Mouse (Mus musculus): ENCODE results near the gene Ms4a6c.
"Not testable (repeated sequence)": the region's sequence is repeated elsewhere in the genome, so short reads cannot be mapped to it uniquely, and the experiment has no call there.

Ms4a6c gene

DNA sequence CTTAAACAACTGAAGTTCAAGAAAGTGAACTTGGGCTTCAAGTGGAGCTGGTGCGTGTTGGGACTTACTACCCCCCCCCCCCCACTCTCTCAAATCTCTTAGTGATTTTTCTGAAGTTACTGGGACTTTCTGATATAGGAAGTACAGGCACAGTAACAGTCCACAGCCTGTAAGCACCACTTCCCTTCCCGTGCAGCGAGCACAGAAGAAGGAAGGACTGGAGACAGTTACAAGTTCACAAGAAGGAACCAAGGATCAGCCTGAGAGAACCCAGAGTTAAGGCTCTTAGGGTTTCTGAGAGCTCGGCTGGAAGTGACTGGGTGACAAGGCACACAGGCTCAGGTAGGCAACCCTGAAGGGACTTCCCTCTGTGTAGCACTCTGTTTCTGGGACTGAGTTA lies at the start of gene Ms4a6c:
Gene Ms4a6c (plus strand): TSS at position 152 of the 400 bp plus-strand sequence.
- not testable (repeated sequence) for DNase-seq (ENCODE audit: low spot score)

DNA sequence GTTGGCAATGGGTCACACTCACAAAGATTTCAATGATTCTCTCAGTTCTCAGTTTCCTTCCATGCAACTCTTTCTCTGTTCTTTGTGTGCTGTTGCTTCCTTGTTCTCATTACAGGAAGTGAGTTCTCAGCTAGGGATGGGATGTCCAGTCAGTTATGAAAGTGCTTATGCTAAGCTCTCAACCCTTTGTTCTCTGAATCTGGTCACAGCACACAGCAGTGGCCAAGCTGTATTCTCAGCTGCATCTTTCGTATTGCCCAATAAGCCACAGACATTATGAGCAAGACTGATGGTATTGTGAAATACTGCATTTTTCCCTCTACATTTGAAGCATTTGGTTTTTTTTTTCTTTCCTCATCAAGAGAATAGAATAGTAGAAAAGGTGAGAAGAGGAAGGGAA lies 38.0 kb upstream of the Ms4a6c start:
- not testable (repeated sequence) for DNase-seq (ENCODE audit: low spot score)

DNA sequence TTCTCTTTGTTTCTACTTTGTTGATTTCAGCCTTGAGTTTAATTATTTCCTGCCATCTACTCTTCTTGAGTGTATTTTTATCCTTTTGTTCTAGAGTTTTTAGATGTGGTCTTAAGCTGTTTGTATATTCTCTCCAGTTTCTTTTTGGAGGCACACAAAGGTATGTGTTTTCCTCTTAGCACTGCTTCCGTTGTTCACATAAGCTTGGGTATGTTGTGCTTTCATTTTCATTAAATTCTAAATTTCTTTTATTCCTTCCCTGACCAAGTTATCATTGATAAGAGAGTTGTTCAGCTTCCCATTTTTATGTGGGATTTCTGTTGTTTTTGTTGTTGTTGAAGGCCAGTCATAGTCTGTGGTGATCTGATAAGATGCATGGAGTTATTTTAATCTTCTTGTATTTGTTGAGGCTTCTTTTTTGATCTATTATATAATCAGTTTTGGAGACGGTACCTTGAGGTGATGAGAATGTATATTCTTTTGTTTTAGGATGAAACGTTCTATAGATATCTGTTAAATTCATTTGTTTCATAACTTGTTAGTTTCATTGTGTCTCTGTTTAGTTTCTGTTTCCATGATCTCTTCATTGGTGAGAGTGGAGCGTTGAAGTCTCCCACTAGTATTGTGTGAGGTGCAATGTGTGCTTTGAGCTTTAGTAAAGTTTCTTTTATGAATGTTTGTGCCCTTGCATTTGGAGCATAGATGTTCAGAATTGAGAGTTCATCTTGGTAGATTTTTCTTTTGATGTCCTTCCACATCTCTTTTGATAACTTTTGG lies 33.9 kb upstream of the Ms4a6c start:
- DNase-seq (ENCODE audit: low spot score) = no peak

DNA sequence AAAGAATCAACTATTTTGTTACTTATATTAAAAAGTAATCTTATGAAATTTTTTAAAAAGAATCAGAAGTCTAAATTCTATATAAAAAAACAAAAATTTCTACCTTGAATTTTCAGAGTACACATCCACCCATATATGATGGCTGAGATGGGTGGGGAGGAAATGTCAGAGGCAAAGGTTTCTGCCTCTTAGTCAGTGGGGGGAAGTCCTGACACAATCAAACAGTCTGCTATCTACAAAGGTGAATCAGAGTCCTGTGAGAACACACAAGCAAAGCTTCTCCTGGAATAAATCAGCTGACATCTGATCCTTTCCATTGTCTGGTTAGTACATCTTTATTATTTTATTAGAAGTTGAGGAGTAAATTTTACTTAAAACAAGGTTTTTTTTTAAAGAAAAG lies 25.8 kb upstream of the Ms4a6c start, which contains the start of gene Ms4a4b:
Gene Ms4a4b (plus strand): TSS at position 216 of the 400 bp plus-strand sequence.
- no peak for DNase-seq (ENCODE audit: low spot score)

DNA sequence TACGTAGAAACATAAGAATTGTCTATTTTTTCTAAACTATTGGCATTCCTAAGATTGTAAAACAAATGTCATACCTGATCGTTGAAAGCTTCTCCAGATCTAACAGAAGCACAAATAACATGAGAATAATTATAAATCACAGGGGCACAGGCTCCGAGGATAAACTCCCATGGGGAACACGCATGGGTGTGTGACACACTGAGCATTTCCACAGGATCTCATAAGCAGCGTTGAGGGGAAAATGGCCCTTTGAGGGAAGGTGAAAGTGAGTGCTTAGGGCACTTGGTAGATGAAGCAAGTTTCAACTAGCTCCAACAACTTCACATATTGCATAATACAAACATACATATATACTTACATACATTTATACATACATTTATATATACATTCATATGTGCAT lies 25.2 kb upstream of the Ms4a6c start:
- DNase-seq (ENCODE audit: low spot score) = no peak

DNA sequence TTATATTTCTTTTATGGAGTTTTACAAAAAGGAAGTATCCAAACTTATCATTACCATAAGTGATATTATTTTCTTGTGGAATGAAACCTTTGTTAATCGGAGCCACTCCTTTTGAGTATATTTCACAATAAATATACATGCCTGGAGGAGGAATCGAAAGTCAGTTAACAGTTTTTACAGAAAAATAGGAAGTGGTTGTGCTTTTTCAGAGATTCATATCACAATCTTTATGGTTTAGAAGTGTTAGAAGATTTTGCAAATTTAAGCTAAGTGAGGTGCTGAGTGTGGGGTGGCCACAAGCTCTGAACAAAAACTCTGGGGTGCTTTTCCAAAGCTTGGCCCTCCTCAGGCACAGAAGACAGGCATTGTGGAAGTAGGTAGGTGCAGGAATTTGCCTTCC lies 21.9 kb upstream of the Ms4a6c start:
- DNase-seq (ENCODE audit: low spot score) = no peak

DNA sequence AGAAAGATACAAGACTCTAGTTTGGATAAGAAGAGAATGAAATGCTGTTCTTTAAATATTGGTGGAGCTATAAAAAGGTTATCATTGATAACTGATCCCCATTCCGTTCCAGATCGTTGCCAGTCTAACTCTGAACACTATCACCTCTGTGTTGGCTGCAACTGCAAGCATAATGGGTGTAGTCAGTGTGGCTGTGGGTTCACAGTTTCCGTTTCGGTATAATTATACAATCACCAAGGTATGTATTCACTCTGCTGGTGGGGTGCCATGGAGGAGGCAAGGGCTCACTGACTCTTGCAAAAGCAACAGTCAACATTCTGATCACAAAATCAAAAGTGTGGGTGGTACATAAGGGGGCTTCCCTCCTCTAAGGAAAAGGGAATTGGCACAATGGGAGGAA lies 10.1 kb upstream of the Ms4a6c start:
- not testable (repeated sequence) for DNase-seq (ENCODE audit: low spot score)

DNA sequence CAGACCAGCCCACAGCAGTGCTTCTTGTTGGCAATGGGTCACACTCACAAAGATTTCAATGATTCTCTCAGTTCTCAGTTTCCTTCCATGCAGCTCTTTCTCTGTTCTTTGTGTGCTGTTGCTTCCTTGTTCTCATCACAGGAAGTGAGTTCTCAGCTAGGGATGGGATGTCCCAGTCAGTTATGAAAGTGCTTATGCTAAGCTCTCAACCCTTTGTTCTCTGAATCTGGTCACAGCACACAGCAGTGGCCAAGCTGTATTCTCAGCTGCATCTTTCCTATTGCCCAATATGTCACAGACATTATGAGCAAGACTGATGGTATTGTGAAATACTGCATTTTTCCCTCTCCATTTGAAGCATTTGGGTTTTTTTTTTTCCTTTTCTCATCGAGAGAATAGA lies 4.4 kb upstream of the Ms4a6c start:
- DNase-seq (ENCODE audit: low spot score) = not testable (repeated sequence)

DNA sequence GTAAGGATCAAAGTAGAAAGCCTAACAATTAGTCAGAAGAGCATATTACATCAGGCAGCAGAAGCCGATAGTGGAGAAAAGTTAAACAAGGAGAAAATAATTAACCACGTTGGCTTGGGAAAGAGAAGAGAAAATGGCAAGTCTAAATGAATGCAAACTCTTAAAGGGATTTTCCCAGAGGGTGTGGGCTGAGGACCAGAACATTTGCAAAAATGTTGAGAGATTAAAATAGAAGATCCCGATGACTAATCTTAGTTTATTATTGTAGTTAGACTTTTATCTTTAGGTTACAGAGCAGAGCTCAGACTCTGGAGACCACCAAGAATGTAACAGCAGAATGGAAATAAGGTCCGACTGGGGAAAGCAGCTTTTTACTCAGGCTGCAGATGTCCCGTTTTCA lies 2.7 kb upstream of the Ms4a6c start:
- DNase-seq (ENCODE audit: low spot score) = no peak

DNA sequence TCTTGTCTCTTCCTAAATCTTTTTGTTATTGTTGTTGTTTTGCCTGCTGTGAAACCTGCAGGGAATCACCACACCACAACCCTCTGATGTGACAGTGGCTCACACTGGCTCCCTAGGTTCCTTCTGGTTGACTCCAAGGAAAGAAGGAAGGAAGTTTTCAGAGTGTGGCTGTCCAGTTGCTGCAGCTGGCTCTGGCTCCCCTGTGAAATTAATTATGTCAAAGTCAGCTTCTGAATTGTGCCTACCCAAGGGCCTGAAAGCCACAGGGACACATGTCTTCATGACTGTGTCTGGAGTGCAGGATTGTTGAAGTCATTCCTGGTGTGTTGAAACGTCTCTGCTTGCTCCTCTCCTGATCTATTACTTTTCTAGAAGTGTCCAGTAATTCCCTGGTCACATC lies 805 bp upstream of the Ms4a6c start:
- not testable (repeated sequence) for DNase-seq (ENCODE audit: low spot score)

DNA sequence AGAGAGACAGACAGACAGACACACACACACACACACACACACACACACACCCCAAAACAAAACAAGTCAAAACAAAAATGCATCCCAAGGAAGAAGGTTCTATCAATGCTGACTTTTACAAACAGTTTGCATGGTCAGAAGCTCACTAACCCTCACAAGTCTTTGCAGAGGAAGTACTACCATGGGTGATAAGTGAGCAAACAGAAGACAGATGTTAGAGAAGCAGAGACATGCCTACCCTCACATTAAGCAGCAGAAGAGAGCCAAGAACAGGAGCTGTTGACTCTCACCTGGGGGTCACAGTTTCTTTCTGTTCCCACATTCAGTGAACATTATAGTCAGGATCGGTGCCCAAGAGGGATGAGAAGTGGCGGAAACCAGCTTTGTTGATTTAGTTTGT lies 10.5 kb downstream of the Ms4a6c start:
- no peak for DNase-seq (ENCODE audit: low spot score)

DNA sequence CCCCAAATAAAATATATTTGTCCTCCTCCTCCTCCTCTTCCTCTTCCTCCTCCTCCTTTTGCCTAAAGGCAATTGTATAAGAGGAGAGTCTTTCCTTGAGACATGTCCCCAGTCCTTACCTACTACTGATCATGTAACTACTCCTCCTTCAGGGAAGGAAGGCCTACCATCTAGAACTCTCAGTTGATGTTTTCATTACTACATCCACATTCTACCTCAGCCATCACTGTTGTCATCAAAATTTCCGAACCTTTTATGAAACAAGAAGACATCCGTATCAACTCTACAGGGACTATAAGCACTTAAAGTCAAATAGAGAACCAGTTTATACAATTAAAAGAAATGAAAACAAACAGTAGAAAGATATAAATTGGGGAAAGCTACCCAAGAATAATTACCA lies 13.5 kb downstream of the Ms4a6c start:
- no peak for DNase-seq (ENCODE audit: low spot score)

DNA sequence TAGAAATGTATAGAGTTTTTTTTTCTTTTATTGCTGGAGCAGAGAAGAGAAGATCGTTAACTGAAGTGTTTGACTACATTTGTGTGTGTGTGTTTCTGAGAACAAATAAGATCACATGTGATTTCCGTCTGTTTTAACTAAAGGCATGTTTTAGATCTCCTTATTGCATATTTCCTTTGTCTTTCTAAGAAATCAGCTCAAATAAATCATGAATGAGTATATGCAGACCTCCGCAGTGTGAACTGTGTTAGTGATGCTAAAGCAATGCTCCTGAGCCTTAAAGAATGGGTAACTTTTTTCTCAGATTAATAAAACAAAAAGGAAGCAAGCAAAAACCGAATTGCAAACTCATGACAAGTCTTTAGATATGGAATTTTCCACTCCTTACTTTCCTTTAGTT lies 14.8 kb downstream of the Ms4a6c start:
- DNase-seq (ENCODE audit: low spot score) = no peak

DNA sequence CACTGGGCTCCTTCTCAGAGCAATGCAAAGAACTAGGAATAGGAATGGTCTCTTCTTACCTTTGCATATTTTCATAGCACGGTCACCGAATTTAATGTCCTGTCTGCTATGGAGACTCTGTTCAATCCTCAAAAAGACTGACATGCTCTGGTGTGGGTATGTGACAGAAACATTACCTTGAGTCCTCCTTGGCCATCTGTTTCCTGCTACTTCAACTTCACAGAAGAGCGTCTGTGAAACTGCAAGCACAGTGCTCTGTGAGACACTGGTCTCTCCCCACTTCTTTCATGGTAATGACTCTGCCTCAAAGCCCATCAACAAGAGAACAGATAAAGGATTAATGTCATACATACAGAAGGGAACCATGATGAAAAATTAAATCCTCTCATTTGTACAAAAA lies 15.2 kb downstream of the Ms4a6c start:
- no peak for DNase-seq (ENCODE audit: low spot score)

DNA sequence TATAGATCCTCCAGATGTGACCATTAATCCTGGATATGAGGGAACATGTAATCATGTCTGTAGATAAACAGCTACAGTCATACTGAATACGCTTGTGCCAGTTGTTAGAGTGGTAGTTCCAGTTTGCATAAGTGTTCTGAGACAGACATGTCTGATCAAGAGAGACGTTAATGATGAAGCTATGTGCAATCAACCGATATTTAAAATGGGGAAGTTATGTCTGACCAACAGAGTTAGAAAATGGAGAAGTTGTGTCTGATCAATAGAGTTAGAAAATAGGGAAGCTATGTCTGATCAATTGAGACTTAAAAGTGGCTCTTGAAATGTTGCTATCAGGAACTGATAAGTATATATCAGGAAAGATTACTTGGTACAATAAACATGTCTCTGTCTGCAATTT lies 16.1 kb downstream of the Ms4a6c start:
- no peak for DNase-seq (ENCODE audit: low spot score)

DNA sequence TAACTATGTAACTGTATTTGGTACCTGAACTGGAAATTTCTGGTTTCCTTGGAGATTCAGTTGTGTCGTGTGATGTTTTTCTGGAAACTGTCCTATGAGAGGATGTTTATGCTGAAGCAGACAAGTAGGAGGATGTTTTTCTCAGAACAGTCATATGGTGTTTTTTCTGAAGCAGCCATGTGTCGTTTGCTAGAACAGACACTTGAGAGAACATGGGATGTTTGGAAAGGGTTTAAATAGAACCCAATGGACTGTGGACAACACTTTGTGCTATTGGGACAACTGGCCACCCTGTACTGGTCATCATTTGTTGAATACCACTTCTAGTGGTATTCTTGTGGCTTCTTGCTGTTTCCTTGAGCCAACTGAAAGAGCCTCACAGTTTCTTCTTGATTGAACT lies 16.6 kb downstream of the Ms4a6c start, which contains the start of gene Gm8369:
Gene Gm8369 (plus strand): TSS at position 193 of the 400 bp plus-strand sequence.
- no peak for DNase-seq (ENCODE audit: low spot score)

DNA sequence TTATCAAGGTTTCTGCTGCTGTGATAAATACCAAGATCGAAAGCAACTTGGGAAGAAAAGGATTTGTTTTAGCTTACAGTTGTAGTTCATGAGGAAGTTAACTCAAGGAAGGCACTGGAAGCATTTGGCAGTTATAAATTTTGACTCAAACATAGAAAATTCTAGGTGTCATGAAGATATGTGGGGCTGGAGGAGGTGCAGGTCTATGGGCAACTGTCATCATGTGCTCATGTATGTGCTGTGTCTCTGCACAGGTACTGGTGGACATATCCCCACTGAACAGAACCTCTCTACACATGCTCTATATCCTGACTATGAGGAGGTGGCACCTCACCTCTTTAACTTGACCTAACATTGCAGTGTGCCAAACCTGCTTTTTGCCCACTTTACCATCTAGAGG lies 17.4 kb downstream of the Ms4a6c start:
- DNase-seq (ENCODE audit: low spot score) = no peak

DNA sequence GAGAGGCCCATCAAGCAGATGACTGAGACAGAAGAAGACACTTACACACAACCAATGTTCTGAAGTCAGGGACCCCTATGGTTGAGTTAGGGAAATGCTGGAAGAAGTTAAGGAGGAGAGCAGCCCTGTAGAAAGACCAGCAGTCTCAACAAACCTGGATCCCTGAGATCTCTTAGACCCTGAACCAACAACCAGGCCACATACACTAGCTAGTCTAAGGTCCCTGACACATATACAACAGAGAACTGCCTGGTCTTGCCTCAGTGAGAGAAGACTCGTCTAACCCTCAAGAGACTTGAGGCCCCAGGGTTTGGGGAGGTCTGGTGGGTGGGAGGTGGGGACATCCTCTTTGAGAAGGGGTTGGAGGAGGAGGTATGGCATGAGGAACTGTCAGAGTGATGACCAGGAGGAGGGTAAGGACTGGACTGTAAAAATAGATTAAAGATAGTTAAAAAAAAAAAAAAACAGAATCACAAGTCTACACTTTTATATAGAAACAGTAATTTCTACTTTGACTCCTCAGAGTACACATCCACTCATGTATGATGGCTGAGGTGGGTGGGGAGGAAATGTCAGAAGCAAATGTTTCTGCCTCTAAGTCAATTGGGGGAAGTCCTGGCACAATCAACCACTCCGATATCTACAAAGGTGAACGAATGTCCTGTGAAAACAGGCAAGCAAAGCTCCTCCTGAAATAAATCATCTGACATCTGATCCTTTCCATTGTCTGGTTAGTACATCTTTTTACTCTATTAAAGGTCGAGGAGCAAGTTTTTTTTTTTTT lies 22.4 kb downstream of the Ms4a6c start:
- DNase-seq (ENCODE audit: low spot score) = no peak

DNA sequence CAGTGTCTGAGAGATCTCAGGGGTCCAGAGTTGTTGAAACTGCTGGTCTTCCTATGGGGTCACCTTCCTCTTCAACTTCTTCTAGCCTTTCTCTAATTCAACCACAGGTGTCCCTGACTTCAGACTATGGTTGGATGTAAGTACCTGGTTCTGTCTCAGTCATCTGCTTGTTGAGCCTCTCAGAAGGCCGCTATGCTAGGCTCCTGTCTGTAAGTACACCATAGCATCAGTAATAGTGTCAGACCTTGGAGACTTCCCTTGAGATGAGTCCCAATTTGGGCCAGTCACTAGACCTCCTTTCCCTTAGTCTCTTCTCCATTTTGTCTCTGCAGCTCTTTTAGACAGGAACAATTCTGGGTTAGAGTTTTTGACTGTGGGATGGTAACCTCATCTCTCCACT lies 23.5 kb downstream of the Ms4a6c start:
- no peak for DNase-seq (ENCODE audit: low spot score)

DNA sequence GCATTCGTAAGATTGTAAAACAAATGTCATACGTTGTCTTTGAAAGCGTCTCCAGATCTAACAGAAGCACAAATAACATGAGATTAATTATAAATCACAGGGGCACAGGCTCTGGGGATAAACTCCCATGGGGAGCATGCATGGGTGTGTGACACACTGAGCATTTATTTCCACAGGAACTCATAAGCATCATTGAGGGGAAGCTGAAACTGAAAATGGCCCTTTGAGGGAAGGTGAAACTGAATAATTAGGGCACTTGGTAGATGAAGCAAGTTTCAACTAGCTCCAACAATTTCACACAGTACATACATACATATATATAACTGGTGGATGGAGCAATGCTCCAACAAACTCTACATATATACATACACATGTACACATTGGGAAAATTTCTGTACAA lies 25.4 kb downstream of the Ms4a6c start:
- DNase-seq (ENCODE audit: low spot score) = no peak

DNA sequence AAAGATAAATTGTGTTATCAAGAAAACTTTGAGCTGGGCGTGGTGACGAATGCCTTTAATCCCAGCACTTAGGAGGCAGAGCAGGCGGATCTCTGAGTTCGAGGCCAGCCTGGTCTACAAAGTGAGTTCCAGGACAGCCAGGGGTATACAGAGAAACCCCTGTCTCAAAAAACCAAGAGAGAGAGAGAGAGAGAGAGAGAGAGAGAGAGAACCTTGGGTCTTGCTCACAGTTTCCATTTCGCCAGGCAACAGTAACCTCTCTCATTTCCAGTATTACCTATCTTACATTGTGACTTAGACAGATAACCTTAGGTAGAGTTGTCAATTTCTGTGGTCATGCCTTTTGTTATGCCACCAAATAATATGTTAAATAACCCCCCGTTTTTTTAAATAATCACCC lies 27.2 kb downstream of the Ms4a6c start:
- no peak for DNase-seq (ENCODE audit: low spot score)

DNA sequence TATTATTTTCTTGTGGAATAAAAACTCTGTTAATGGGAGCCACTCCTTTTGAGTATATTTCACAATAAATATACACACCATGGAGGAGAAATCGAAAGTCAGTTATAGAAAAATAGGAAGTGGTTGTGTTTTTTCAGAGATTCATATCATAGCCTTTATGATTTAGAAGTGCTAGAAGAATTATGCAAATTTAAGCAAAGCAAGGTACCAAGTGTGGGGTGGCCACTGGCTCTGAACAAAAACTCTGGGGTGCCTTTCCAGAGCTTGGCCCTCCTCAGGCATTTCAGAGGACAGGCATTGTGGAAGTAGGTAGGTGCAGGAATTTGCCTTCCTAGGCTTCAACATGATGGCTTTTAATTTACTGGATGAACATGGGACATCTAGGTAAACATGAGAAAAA lies 28.1 kb downstream of the Ms4a6c start:
- not testable (repeated sequence) for DNase-seq (ENCODE audit: low spot score)

DNA sequence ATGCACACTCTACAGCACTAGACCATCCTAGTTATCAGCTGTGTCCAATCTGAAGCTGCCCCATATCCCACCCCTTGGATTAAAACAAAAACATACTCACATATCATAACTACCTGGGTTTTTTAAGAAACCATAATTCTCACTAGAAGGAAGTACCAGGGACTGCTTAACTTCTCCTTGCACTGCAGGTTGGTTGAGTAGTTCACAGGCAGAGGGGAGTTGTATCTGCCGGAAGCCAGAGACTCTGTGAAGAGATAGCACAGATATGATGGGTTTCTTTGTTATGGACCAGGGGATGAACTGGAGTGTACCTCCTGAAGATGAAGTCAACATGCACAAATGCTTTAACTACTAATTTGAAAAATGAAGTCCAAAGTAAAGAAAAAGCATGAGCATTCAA lies 31.6 kb downstream of the Ms4a6c start:
- DNase-seq (ENCODE audit: low spot score) = no peak
